Mouse (Mus musculus) forebrain, embryonic 14.5 days (tissue): ENCODE measurements around the gene Lsm7. TPM values are rescaled to one million over a fixed set of nuclear protein-coding genes. Genes with fewer than 3 reads are reported as not detected.
"Not testable (repeated sequence)": the region's sequence is repeated elsewhere in the genome, so short reads cannot be mapped to it uniquely, and the experiment has no call there.

Source experiments
- ATAC-seq: fragments of 200-750 bp; cut with Nextera tagmentation; 2 replicates; pipeline ENCODE4 v1.8.0; 2017; ENCODE audit warnings: mild to moderate bottlenecking, moderate library complexity
- DNase-seq: peaks from one replicate; pipeline ENCODE4 v3.0.0-alpha.2; 2015; ENCODE audit warnings: low spot score
- H3K27ac ChIP-seq: fragments of 300-500 bp; sonication (generic); 2 replicates; pipeline ENCODE4 v1.5.1; 2014; ENCODE audit warnings: low read depth, mild to moderate bottlenecking, control low read depth, low read length, moderate library complexity
- H3K27me3 ChIP-seq: fragments of 300-500 bp; sonication (generic); replicated peaks from 2 replicates; pipeline ENCODE4 v1.6.1; 2014; ENCODE audit warnings: low read length, control low read depth, mixed read lengths; ENCODE audit not compliant: control insufficient read depth, insufficient read depth
- H3K36me3 ChIP-seq: fragments of 300-500 bp; sonication (generic); 2 replicates; pipeline ENCODE4 v1.6.1; 2014; ENCODE audit warnings: low read length, control low read depth; ENCODE audit not compliant: control insufficient read depth, insufficient read depth
- H3K4me1 ChIP-seq: fragments of 300-500 bp; sonication (generic); 2 replicates; pipeline ENCODE4 v1.6.1; 2014; ENCODE audit warnings: antibody characterized with exemption, low read length, control low read depth; ENCODE audit not compliant: control insufficient read depth, insufficient read depth
- H3K4me2 ChIP-seq: fragments of 300-500 bp; sonication (generic); 2 replicates; pipeline ENCODE4 v1.6.1; 2014; ENCODE audit warnings: mild to moderate bottlenecking, control low read depth, low read length
- H3K4me3 ChIP-seq: fragments of 300-500 bp; sonication (generic); 2 replicates; pipeline ENCODE4 v1.5.1; 2014; ENCODE audit warnings: low read depth, low read length, control low read depth
- H3K9ac ChIP-seq: fragments of 300-500 bp; sonication (generic); 2 replicates; pipeline ENCODE4 v1.6.1; 2014; ENCODE audit warnings: mild to moderate bottlenecking, low read length, control low read depth, moderate library complexity
- H3K9me3 ChIP-seq: fragments of 300-500 bp; sonication (generic); replicated peaks from 2 replicates; pipeline ENCODE4 v1.6.1; 2016; ENCODE audit warnings: low read length, control low read depth, mixed read lengths; ENCODE audit not compliant: control insufficient read depth
- WGBS: fragments of 180-500 bp; shearing (Covaris S2); extraction: QIAGEN DNeasy Blood & Tissue Kit; methylation state at CpG from one replicate; pipeline ENCODE4 v1.1.7; 2014; 5-methylcytosine and 5-hydroxymethylcytosine counted together
- polyA plus RNA-seq: library from polyadenylated mRNA; unstranded; fragments of >200 nt; fragmentation: Nextera tagmentation; extraction: Ambion mirVana; gene quantifications from 2 replicates; pipeline ENCODE4 v1.2.1, GENCODE M21; 2014

Lsm7 gene
- polyA plus RNA-seq, 1 experiment from 2014 or later, result 372 TPM

GRCm38 (mm10) chr10:80824827-80825226, 30.2 kb downstream of the Lsm7 start:
- Histone ChIP-seq H3K4me2 (no peak overlapping the region), H3K9me3 (no peaks in the 10 kb centered on the region), H3K27ac (no peak overlapping the region), H3K27me3 (no peaks in the 10 kb centered on the region), H3K4me3 (no peak overlapping the region), H3K4me1 (peaks cover 5% of the 10 kb centered on the region), H3K9ac (no peak overlapping the region), H3K36me3 (peaks cover 13% of the 10 kb centered on the region)
- WGBS, result 78% methylated on average over 2 of the region's 2 CpGs
- no peak for ATAC-seq
- DNase-seq, result no peak

GRCm38 (mm10) chr10:80823847-80824643, 31.0 kb downstream of the Lsm7 start:
- H3K27me3 ChIP-seq, result no peaks in the 10 kb centered on the region
- WGBS, result 69% methylated on average over 8 of the region's 8 CpGs
- H3K4me2 ChIP-seq, result no peak overlapping the region
- ATAC-seq, result no peak
- no peak overlapping the region for H3K27ac ChIP-seq
- H3K4me3 ChIP-seq, result no peak overlapping the region
- peaks cover 5% of the 10 kb centered on the region for H3K4me1 ChIP-seq
- H3K9me3 ChIP-seq, result no peaks in the 10 kb centered on the region
- no peak overlapping the region for H3K9ac ChIP-seq
- peaks cover 5% of the 10 kb centered on the region; the same call in 1 of the 2 replicates for H3K36me3 ChIP-seq
- DNase-seq, result no peak

- peaks cover 5% of the 10 kb centered on the region for H3K4me1 ChIP-seq
- DNase-seq (no peak), ATAC-seq (no peak)
- H3K36me3 ChIP-seq, result 0 out of 2 replicates have a peak, but pooled peaks cover under 1% of the 10 kb centered on the region
- no peaks in the 10 kb centered on the region for H3K9me3 ChIP-seq
- H3K27me3 ChIP-seq, result no peaks in the 10 kb centered on the region
- H3K9ac ChIP-seq, result no peak overlapping the region
- no peak overlapping the region for H3K4me3 ChIP-seq
- H3K4me2 ChIP-seq, result no peak overlapping the region
- H3K27ac ChIP-seq, result no peak overlapping the region
- 74% methylated on average over 1 of the region's 1 CpGs for WGBS
These were observed 31.7 kb downstream of the Lsm7 start for GRCm38 (mm10) chr10:80823316-80823715.

- WGBS, result 91% methylated on average over 5 of the region's 5 CpGs
- Histone ChIP-seq H3K27ac (no peak overlapping the region), H3K36me3 (no peaks in the 10 kb centered on the region), H3K4me2 (no peak overlapping the region), H3K9me3 (no peaks in the 10 kb centered on the region), H3K9ac (no peak overlapping the region), H3K4me1 (peaks cover under 1% of the 10 kb centered on the region), H3K27me3 (no peaks in the 10 kb centered on the region), H3K4me3 (no peak overlapping the region)
- DNase-seq (no peak), ATAC-seq (no peak)
These were observed 32.5 kb downstream of the Lsm7 start for GRCm38 (mm10) chr10:80822528-80822927.

- Histone ChIP-seq H3K27me3 (no peaks in the 10 kb centered on the region), H3K9ac (no peak overlapping the region), H3K9me3 (no peaks in the 10 kb centered on the region), H3K27ac (no peak overlapping the region), H3K4me3 (no peak overlapping the region), H3K4me2 (no peak overlapping the region), H3K36me3 (no peaks in the 10 kb centered on the region), H3K4me1 (no peaks in the 10 kb centered on the region)
- 48% methylated on average over 2 of the region's 2 CpGs for WGBS
- ATAC-seq, result no peak
- DNase-seq, result peak; percentile 60
These were observed 33.0 kb downstream of the Lsm7 start for GRCm38 (mm10) chr10:80821991-80822390.

GRCm38 (mm10) chr10:80819406-80819805, 35.6 kb downstream of the Lsm7 start:
- H3K36me3 ChIP-seq, result no peaks in the 10 kb centered on the region
- H3K4me3 ChIP-seq, result no peak overlapping the region
- no peaks in the 10 kb centered on the region for H3K4me1 ChIP-seq
- H3K4me2 ChIP-seq, result no peak overlapping the region
- H3K9ac ChIP-seq, result no peak overlapping the region
- WGBS, result 51% methylated on average over 3 of the region's 3 CpGs
- H3K9me3 ChIP-seq, result no peaks in the 10 kb centered on the region
- no peak for ATAC-seq
- no peak overlapping the region for H3K27ac ChIP-seq
- DNase-seq, result no peak
- H3K27me3 ChIP-seq, result no peaks in the 10 kb centered on the region

GRCm38 (mm10) chr10:80818599-80819281, 36.3 kb downstream of the Lsm7 start:
- Histone ChIP-seq H3K4me2 (no peak overlapping the region), H3K4me3 (no peak overlapping the region), H3K36me3 (no peaks in the 10 kb centered on the region), H3K27ac (no peak overlapping the region), H3K27me3 (no peaks in the 10 kb centered on the region), H3K4me1 (no peaks in the 10 kb centered on the region), H3K9ac (no peak overlapping the region), H3K9me3 (no peaks in the 10 kb centered on the region)
- WGBS, result 59% methylated on average over 6 of the region's 6 CpGs
- ATAC-seq (no peak), DNase-seq (no peak)

- H3K4me3 ChIP-seq, H3K27ac ChIP-seq, H3K27me3 ChIP-seq, H3K9ac ChIP-seq, H3K36me3 ChIP-seq, H3K9me3 ChIP-seq, DNase-seq, ATAC-seq, H3K4me1 ChIP-seq, H3K4me2 ChIP-seq: not testable (repeated sequence)
- 84% methylated on average over 7 of the region's 7 CpGs for WGBS
These were observed 37.1 kb downstream of the Lsm7 start for GRCm38 (mm10) chr10:80817955-80818354.

- H3K4me2 ChIP-seq, result no peak overlapping the region
- WGBS, result 70% methylated on average over 2 of the region's 2 CpGs
- ATAC-seq (no peak), DNase-seq (no peak)
- H3K4me3 ChIP-seq, result no peak overlapping the region
- H3K27ac ChIP-seq, result no peak overlapping the region
- no peak overlapping the region for H3K9ac ChIP-seq
- H3K9me3 ChIP-seq, result no peaks in the 10 kb centered on the region
- no peaks in the 10 kb centered on the region for H3K27me3 ChIP-seq
- no peaks in the 10 kb centered on the region for H3K4me1 ChIP-seq
- no peaks in the 10 kb centered on the region for H3K36me3 ChIP-seq
These were observed 37.8 kb downstream of the Lsm7 start for GRCm38 (mm10) chr10:80817164-80817563.
